8 mouse cellular contexts compared by ENCODE assay signal in the genomic region with DNA sequence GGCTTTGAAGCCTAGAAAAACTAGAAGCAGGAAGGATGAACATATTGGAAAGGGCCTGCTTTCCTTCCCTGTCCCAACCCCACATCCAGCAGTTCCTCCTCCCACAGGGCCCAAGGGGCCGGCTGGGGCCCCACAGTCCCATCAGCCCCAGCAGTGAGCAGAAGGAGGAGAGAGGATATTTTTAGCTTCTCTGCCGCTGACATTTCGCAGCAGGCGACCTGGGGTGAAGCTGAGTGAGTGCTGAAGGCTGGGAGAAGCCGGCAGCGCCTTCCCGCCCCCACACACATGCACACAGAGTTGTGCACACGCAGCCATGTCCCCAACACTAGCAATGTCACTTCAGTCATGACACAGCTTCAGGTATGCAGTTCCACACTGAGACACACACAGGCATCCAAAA. TPM values are rescaled to one million over a fixed set of nuclear protein-coding genes. Genes with fewer than 3 reads are reported as not detected.
DNase-seq lines count a peak whose midpoint lies in the region; ATAC-seq and TF ChIP-seq lines count a peak whose summit lies in the region.

No protein-coding gene starts in this region.

- H3K9me3 ChIP-seq in embryonic facial prominence, embryonic 12.5 days = no peaks in the 10 kb centered on the region
- no peaks in the 10 kb centered on the region for H3K9me3 ChIP-seq in hindbrain, embryonic 16.5 days (ENCODE audit: control insufficient read depth, low read length)

- 36% methylated on average over 8 of the region's 8 CpGs for WGBS in embryonic facial prominence, embryonic 12.5 days
- 38% methylated on average over 7 of the region's 8 CpGs for WGBS in hindbrain, embryonic 16.5 days

- H3K9ac ChIP-seq in embryonic facial prominence, embryonic 12.5 days = no peak overlapping the region
- peak overlapping the region; percentile 4; the same call in 1 of the 2 replicates for H3K9ac ChIP-seq in hindbrain, embryonic 16.5 days (ENCODE audit: low read depth, low read length)

- H3K4me1 ChIP-seq in embryonic facial prominence, embryonic 12.5 days = peaks cover 71% of the 10 kb centered on the region
- H3K4me1 ChIP-seq in hindbrain, embryonic 16.5 days (ENCODE audit: control insufficient read depth, insufficient read depth, low read depth, low read length) = peaks cover 66% of the 10 kb centered on the region

- intact Hi-C loops in gastrocnemius, adult 2 months (cut with DNase I) = no loop called here
- intact Hi-C loops in gastrocnemius, postnatal 36 days (cut with DNase I) = no loop called here

- TF ChIP-seq CTCF in gastrocnemius, adult 2 months (IDR thresholded peaks at IDR 0.05) = no peak

- H3K36me3 ChIP-seq in embryonic facial prominence, embryonic 12.5 days = no peaks in the 10 kb centered on the region
- no peaks in the 10 kb centered on the region for H3K36me3 ChIP-seq in hindbrain, embryonic 16.5 days (ENCODE audit: control insufficient read depth, insufficient read depth, low read length)

- no peak overlapping the region for H3K4me2 ChIP-seq in embryonic facial prominence, embryonic 12.5 days (replicated peaks)
- H3K4me2 ChIP-seq in hindbrain, embryonic 16.5 days (ENCODE audit: low read length) = no peak overlapping the region

- peak overlapping the region; percentile 91 for H3K27ac ChIP-seq in gastrocnemius, adult 2 months
- peak overlapping the region; percentile 41 for H3K27ac ChIP-seq in embryonic facial prominence, embryonic 12.5 days
- no peak overlapping the region for H3K27ac ChIP-seq in hindbrain, embryonic 16.5 days (ENCODE audit: low read depth, low read length)

- DNase-seq in gastrocnemius, adult 2 months = peak; percentile 76
- DNase-seq in gastrocnemius, postnatal 36 days = no peak
- DNase-seq in lung, postnatal 36 days = peak; percentile 70
- no peak for DNase-seq in urinary bladder, postnatal 14 days (ENCODE audit: low spot score)
- no peak for DNase-seq in cerebellum, adult 11-12 months

- ATAC-seq in embryonic facial prominence, embryonic 12.5 days (ENCODE audit: insufficient number of reproducible peaks, insufficient read depth, low FRiP score, low TSS enrichment) = no peak
- ATAC-seq in hindbrain, embryonic 16.5 days = no peak
- no peak for ATAC-seq in inflammation-experienced regulatory T-cells, adult 6 months

- H3K4me3 ChIP-seq in gastrocnemius, adult 2 months = peak overlapping the region; percentile 2; the same call in 1 of the 2 replicates
- H3K4me3 ChIP-seq in embryonic facial prominence, embryonic 12.5 days = no peak overlapping the region
- no peak overlapping the region for H3K4me3 ChIP-seq in hindbrain, embryonic 16.5 days (ENCODE audit: low read length)

- no peaks in the 10 kb centered on the region for H3K27me3 ChIP-seq in embryonic facial prominence, embryonic 12.5 days
- no peaks in the 10 kb centered on the region for H3K27me3 ChIP-seq in hindbrain, embryonic 16.5 days (replicated peaks; ENCODE audit: control insufficient read depth, insufficient read depth, low read length)

RNA-seq across cellular contexts. Expression of a gene that starts 42.5 kb away (rescaled TPM):
- total RNA-seq in gastrocnemius, adult 2 months (2021) = 10 to 100 TPM; 34.9 to 35.6 TPM
- 10 to 100 TPM; 31.1 to 31.8 TPM for total RNA-seq in gastrocnemius, postnatal 36 days (2021)
- polyA plus RNA-seq in embryonic facial prominence, embryonic 12.5 days (2016; fragmentation: Nextera tagmentation; extraction: Ambion mirVana) = 78.8 and 88.4 TPM in 2 replicates
- 22.7 and 23.2 TPM in 2 replicates for polyA plus RNA-seq in hindbrain, embryonic 16.5 days (2015; fragmentation: Nextera tagmentation; extraction: Ambion mirVana)
- polyA plus RNA-seq in inflammation-experienced regulatory T-cells, adult 6 months (2017; shearing (Covaris generic)) = 100 to 1,000 TPM in 1 of 3 experiments, 10 to 100 TPM in 2; 70.4 to 110 (median 79.7) TPM

Comparison
In these comparisons a context has a peak if more than half of its experiments do, and no peak if none do; other contexts are left out.
1. DNase-seq: peak in gastrocnemius, adult 2 months (single experiment) and lung, postnatal 36 days (single experiment); none in gastrocnemius, postnatal 36 days (0 of 2), urinary bladder, postnatal 14 days (single experiment) and cerebellum, adult 11-12 months (single experiment).